Mouse (Mus musculus) kidney, adult 11 months (tissue): ENCODE results near the gene Metap2.
"Not testable (repeated sequence)": the region's sequence is repeated elsewhere in the genome, so short reads cannot be mapped to it uniquely, and the experiment has no call there.

Experiments used
- DNase-seq: peaks from one replicate; pipeline ENCODE4 v3.0.0; 2022

The Metap2 gene

DNA sequence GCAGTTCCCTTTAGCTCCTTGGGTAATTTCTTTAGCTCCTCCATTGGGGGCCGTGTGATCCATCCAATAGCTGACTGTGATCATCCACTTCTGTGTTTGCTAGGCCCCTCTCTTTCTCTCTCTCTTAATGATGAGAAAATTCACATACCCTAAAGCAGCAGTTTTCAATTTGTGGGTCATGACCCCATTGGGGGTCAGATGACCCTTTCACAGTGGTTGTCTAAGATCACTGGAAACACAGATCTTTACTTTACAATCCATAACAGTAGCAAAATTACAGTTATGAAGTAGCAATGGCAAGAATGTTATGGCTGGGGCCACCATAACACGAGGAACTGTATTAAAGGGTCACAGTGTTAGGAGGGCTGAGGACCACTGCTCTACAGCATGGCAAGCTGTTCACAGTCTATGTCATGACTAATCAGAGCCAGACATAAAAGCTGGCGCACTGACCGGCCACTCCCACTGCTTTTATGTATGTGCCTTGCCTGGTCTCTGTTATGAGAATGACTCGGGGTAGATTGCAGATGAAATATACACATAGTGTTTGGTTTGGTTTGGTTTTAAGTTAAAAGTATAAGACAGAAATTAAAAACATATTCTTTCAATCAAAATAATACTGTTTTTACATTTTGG lies 13.0 kb upstream of the Metap2 start:
- DNase-seq = no peak

DNA sequence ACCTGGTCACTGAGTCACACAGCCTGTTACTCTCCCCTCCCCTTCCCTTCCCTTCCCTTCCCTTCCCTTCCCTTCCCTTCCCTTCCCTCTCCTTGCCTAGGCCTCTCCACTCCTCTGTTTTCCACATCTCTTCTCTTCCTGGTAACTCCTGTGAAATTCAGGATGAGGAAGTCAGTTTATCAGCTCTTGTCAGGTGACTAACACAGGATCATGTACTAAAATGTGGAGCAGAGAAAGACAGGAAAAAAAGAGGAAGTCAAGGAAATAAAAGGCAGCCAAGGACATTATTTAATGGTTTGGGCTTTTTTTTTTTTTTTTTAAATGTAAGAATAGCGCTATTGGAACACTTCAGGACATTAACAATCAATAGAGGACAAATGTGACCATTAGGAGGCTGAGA lies 12.1 kb upstream of the Metap2 start:
- no peak for DNase-seq

DNA sequence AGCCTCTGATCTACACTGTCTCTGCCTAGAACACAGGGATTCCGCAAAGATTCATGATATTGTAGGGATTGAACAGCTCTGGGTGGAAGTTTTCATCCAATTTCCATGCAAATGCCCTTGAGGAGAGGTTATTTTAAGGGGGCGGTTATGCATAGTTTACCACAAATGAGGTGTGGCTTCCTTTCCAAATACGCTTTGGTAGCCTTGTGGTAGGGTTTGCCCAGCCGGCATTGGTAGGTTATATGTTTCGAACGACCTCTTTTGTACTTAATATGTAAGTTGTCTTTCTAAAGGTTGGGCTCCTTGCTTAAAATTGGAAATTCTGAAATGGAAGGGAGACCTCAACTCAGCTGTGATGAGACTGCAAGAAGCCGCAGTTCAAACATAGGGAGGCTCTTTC lies 11.6 kb upstream of the Metap2 start:
- no peak for DNase-seq

DNA sequence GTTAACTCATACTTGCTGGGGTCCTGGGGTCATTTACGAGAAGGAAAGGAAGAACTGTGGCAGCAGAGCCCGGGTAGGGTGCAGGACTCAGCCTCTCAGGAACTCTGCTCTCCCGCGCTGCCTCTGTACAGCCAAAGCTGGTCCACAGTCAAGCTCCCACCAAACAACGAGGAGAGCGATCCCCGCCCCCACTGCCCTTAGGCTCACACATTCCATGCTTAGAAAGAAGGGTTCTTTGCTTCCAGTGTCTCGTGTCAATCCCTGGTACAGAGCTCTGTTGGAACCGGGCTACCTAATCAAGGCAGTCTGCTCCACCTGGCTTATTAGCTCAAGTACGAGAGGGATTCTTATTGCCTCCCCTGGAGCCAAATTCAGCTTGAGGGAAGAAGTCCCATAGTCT lies 10.5 kb upstream of the Metap2 start:
- DNase-seq = peak; percentile 22

DNA sequence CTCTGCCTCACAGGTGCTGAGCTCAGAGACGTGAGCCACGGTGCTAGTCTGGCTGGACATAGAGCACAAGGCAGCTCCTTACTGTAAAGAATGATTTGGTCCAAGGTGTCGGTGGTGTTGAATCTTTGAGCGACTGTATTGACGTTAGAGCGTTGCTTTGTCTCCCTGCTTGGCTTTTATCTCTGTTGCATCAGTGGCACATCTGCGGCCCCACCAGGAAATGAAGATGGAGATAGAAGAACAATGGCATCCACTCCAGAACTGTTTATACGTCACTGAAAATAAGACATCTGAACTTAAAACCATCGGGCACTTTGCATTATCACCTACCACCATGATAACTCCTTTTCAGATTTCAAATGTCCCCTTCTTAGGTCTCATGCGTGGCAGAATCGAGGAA lies 3.0 kb upstream of the Metap2 start:
- no peak for DNase-seq

DNA sequence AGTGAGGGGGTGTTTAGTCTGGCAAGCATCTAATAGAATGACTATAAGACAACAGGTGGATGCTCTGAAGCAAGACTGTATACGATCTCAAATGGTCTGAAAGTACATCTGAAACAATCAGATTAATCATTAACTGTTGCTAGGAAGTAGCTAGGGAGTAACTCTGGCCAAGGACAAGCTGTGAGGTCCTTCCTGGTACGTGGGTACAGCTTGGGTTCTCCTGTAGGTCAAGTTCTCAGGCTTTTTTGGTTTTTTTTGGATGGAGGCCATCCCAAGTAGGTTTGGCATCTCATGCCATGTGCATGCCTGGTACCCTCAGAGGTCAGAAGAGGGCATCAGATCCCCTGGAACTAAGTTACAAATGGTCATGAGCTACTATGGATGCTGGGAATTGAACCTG lies 2.4 kb upstream of the Metap2 start:
- peak; percentile 68 for DNase-seq

DNA sequence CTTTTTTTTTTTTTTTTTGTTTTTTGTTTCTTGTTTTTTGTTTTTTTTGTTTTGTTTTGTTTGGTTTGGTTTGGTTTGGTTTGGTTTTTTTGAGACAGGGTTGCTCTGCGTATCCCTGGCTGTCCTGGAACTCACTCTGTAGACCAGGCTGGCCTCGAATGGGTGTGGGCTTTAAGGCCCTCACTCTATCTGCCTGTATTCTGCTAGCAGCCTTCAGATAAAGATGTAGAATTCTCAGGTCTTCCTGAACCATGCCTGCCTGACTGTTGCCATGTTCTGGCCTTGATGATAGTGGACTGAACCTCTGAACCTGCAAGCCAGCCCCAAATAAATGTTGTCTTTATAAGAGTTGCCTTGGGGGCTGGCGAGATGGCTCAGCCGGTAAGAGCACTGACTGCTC lies 4.3 kb downstream of the Metap2 start:
- no peak for DNase-seq

DNA sequence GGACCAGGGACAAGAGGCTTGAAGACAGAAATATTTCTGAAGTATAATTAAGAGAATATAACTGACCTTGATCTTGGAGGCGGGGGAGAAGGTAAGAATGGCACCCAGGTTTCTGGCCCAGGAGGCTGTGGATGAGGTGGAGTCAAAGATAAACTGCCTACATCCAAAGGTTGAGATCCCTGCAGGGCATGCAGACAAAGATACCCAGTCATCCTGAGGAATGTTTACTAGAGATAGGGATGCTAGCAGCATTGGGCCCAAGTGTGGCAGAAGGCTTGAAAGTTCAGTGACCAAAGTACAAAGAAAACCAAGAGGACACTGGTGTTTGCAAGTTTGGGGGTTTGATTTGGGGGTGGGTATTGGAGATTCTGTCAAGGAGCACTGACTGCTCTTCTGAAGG lies 5.9 kb downstream of the Metap2 start:
- DNase-seq = no peak

DNA sequence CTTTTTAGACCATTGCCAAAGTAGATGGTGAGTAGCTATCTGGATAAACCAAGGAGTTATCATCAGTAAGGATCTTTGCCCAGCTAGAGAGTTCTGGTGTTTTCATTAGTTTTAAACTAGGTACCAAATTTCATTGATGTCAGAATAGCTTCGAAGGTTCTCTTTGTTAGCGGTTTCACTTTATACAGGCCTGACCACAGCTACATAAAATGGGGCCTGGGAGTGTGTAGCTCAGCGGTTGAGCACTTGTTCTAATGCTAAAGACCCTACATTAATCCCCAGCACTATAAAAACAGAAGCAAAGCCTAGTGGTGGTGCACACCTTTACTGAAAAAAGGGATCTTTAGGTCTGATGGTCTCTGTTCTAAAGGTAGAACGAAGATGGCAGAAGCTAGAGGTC lies 6.3 kb downstream of the Metap2 start:
- no peak for DNase-seq

DNA sequence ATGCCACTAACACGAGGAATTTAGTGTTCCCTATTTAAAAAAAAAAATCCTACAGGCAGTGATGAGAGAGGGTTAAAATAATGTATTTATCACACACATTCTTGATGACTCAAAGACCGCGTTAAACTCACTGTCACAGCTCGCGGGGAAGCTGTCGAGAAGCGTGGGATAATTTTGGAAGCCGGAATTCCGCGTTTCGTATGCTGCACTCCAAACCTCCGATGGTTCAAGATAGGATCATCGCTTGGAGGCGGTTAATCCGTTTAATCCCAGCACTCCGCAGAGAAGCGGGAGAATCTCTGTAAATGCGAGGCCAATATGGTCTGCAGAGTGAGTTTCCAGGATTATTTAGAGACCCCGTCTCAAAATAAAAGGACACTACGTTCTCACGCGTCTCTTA lies 6.9 kb downstream of the Metap2 start:
- peak; percentile 11 for DNase-seq

DNA sequence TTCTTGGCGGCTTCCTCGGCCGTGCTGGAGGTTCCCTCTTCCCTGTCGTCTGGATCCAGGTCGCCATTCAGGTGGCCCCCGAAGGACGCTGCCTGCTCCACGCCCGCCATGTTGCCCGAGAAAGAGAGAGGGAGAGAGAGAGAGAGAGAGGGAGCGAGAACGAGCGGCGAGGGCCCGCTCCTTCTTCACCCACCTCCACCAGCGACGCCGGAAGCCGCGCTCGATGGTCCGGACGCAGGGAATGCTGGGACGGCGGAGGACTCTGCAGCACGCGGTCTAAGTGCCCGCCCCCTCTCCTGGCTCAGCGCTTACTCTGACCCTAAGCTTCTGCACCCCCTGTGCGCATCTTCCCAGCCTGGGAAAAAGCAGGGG lies 7.3 kb downstream of the Metap2 start:
- DNase-seq = peak; percentile 83

DNA sequence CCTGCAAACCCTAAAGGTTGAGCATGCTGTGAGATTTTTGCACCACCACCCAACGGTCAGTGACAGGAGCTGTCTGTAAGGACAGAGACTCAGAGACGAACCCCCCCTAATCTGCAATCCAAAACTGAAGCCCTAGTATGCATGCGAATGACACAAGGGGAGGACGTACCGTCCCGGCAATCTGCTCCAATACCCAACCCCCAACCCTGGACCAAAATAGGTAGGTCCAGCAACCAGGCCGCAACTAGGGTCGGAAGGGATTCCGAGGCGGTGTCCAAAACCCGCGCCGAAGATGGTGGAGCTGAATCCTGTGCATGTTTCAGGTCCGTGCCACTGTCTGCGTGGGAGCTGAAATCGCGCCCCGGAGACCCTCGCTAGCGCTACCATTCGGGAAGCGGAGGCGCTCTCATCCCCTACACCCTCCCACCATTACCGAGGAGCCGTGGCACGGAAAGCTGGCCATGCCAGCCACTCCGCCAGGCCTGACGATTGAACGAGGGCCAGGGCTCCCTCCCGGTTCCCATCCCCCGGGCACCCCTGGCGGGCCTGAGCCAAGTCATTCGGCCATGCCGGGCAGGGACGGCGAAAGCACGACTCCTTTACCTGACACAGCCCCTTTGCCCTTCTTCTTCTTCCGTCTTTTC lies 7.8 kb downstream of the Metap2 start:
- no peak for DNase-seq

DNA sequence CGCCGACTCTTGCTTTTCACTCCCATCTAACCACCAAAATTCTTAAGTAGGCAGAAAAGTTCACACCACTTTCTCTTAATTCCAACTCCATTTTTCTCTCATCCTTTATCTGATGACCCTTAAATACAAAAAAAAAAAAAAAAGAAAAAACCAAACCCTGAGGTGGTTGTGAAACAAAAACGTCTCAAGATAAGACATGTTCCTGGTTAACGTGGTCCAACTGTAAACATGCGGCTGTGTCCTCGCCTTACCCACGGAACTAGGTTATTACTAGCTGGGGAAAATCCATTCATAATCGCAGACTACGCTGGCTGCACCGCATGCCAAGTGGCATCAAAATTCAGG lies 8.3 kb downstream of the Metap2 start:
- no peak for DNase-seq

DNA sequence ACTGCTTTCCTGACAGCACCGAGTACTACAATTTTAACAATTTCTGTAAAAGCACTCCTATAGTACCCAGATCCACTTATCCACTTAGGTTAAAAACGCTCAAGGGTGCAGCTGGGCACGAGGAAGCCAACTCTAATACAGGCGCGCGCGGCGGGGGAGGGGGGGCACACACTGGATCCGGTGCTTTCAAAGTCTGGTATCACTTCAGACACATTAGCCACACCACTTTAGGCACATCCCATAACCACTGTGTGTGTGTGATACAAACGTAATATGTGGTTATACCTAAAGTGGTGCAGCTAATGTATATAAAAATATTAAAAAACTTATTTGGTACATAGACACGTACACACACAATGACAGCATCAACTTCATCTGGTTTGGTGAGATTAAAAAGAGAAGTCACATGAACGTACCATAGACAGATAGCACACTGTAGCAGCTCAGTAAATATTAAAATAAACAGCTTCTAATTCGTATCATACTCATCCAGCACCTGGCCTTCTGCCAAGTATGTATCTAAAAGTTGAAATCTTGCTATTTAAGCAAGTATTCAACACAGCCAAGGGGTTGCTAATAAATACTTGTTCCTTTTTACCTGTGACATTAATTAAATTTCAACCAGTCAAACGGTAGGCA lies 10.9 kb downstream of the Metap2 start:
- DNase-seq = no peak

DNA sequence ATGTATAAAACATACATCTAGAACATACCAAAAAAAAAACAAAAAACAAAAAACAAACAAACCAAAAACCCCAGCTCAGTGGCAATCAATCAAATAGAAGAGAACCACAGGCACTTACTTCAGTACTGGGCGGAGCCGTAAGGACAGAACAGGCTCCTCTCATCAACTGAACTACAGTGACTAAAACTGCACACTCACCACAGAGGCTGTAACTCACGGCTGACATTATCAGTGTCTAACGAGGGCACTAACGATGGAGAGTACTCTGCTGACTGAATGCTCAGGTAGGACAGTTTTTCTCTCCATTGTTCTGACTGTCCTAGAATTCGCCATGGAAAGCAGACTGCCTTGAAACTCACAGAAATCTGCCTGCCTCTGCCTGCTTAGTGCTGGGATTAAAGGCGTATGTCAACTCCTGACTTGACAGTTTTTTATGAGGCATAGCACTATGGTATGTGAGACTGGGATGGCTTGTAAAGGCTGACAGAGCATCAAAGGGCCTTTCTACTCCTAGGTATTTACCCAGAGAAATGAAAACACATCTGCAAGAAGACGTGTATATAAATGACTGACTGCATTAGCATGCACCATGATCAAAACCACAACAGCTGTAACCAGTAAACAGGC lies 14.0 kb downstream of the Metap2 start:
- DNase-seq = no peak

DNA sequence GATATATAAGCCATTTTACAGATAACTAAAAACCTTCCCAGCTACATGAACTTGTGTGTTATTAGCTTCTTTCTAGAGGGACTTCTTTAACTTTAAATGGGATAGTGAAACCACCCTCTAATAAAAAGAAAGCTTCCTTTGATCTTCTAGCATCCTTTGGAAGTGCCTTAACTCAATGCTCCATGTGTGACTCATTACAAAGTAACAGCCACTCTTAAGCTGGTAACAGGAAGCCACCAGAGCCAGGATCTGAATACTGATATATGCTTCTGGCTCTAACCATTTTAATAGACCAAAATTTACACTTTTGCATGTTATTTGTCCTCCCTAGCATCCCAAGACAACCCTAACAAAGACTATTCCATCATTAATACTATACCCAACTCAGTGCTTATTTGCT lies 15.0 kb downstream of the Metap2 start:
- no peak for DNase-seq

DNA sequence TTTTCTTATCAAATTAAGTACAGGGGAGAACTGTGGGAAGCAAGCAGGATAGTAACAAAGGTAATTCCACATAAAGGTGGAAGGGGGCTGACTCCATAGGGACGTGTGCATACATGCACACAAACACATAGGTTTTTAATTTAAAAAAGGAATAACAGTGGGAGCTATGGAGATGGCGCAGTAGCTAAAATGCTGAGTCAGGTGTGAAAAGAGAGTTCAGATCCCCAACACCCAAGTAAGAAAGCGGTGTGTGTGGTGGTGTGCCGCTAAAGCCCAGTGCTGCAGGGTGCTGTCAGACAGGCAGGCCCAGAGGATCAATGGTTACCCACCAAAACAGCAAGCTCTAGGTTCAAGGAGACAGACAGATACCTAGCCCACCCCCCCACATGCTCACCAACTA lies 18.2 kb downstream of the Metap2 start:
- DNase-seq = no peak

DNA sequence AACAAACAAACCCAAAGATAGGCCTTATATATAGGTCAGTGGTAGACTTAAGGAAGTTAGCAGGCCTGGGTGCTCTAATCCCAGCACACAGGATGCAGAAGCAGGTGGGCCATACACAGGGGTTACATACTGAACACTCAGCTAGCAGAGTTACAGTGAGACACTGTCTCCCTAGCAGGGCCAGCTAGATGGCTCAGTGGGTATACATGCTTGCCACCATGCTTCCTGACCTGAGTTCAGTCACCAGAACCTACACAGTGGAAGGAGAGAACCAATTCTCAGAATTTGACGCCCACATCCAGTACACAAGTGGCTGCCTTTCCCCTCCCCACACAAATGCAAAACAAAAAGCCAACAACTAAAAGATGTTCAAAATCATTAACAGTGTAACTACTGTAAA lies 20.1 kb downstream of the Metap2 start:
- DNase-seq = no peak

DNA sequence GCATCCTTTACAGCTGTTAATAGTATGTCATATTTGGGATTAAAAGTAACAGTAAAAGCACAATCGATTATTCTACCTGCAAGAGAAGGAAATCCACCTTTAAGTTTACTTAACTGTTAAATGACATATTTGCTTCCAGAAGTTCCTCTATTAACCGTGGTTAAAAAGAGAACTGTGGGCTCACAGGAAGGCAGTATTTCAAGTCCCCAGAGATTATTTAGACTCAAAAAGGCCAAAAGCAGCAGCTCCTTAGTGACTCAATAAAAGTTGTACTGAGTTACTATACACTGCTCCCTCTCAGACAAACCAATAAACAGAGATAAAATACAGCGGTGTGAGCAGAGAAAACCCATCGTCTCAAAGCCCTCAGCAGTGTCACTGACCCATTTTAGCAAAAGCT lies 28.0 kb downstream of the Metap2 start:
- DNase-seq = no peak

DNA sequence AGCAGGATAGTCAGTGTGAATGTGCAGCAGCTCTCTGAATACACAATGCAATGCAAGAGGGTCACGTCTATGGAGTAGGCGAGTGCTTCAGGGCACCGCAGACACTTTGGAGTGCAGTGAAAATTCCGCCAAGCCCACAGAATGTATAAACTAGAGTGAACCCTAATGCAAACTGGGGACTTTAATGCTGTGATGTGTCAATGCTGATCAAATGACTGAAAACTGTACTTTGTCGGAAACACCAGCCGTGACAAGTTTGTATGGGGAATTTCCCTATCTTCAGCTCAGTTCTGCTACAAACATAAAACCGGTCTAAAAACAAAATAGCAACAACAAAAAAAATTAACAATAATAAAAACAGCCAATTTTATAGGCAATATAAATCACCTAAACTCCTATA lies 28.5 kb downstream of the Metap2 start:
- DNase-seq = no peak

DNA sequence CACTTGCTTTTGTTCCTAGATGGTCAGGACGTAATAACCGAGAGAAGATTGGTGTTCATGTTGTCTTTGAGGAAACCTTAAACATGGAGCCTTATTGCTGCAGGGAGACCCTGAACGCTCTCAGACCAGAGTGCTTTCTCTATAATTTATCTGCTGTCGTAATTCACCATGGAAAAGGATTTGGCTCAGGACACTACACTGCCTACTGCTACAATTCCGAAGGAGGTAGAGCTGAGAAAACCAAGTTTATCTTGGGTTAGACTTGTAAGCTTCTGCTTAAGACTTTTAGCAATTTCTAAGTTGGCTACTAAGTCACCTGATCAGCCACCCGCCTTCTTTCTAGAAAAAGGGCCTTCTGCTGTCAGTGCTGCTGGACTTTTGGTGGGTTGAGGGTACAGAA lies 40.8 kb downstream of the Metap2 start:
- DNase-seq = no peak

DNA sequence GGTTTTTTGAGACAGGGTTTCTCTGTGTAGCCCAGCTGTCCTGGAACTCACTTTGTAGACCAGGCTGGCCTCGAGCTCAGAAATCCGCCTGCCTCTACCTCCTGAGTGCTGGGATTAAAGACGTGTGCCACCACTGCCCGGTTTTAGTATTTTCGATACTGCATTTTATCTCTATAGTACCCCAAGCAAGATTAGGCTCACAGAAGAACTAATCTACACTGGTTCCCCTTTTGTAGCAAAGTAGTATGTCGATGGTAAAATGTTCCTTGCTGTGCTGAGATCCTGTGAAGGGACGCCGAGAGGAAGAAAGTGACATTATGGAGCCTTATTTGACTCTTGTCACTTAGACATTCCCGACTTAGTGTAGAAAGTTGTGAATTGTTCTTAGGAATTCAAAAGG lies 41.8 kb downstream of the Metap2 start:
- DNase-seq = no peak

DNA sequence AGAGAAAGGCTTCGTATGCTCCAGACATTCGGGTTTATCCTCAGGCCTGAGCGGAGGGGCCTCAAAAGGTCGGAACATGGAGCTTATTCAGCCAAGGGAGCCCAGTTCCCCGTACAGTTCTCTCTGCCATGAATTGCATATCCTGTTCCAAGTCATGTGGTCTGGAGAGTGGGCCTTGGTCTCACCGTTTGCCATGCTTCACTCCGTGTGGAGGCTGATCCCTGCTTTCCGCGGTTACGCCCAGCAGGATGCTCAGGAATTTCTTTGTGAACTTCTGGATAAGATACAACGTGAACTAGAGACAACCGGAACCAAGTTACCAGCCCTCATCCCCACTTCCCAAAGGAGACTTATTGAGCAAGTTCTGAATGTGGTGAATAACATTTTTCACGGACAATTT lies 50.2 kb downstream of the Metap2 start:
- no peak for DNase-seq

DNA sequence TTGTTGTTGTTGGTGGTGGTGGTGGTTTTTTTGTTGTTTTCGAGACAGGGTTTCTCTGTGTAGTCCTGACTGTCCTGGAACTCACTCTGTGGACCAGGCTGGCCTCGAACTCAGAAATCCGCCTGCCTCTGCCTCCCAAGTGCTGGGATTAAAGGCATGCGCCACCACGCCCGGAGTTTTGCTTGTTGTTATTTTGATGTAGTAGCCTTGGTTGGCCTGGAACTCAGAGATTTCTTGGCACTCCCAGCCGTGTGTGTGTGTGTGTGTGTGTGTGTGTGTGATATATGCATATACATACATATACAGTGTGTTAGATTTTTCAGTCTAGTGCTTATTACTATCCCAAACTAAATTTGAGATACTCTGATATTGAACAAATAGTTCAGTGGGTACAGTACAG lies 61.8 kb downstream of the Metap2 start:
- DNase-seq = not testable (repeated sequence)

DNA sequence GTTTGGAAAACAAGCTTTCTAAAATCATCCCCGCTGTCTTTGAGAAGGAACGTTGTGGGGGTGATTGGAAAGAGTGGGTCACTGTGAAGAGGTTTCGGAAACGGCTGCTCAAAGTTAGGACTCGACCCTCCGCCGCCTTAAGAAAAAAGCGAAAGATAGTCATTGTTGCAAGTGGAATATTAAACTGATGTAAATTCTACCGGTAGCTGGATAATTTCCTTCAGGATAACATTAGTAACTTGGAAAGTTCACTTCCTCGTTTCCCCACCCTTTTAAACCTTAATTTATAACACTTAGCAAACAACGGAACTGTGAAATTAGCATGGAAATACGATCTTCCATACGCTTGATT lies 62.5 kb downstream of the Metap2 start:
- DNase-seq = no peak
